Mouse (Mus musculus): ENCODE measurements at regions not wholly inside any gene's neighbourhood (a gene's known extent, or its start where the extent isn't known, plus 50 kb on each side); places are given as distances from the start of the nearest gene placed in this dataset.

DNA sequence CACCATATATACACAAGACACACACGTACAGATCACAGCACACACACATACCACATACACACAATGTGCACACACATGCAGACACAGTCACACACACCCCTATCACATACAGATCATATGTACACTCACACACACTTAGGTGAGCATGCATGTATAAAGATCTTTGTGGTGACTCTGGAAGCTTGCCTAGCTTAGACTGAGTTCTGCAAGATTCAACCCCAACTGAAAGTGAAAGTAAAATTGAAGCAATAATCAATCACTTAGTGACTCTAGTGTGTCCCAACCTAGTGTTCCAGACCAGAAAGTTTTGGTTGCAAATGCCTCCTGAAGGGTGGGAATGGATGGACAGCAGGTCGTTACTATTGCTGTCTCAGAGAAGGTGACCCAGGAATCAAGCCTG, 262.8 kb downstream of the Bcl11a start:
- DNase-seq (ENCODE audit: low spot score in 2 of 2) = no peak

DNA sequence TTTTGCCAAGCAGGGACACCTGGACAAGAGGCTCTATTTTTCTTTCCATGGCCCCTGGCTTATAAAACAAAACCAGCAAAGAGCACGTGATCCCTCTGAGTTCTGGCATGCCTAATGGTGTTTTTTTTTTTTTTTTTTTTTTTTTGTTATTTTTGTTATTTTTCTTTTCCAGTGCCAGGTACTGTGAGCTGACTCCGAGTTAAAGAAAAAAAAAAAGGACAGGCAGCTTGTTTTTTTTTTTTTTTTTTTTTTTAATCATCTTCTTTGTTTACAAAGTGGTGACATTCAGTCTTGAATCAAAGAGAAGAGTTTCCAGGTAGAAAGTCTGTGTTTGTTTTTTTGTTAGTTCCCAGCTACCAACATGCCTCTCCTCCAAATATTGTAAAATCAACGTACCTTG, 263.8 kb downstream of the Bcl11a start:
- no peak for DNase-seq (ENCODE audit: low spot score in 2 of 2)

DNA sequence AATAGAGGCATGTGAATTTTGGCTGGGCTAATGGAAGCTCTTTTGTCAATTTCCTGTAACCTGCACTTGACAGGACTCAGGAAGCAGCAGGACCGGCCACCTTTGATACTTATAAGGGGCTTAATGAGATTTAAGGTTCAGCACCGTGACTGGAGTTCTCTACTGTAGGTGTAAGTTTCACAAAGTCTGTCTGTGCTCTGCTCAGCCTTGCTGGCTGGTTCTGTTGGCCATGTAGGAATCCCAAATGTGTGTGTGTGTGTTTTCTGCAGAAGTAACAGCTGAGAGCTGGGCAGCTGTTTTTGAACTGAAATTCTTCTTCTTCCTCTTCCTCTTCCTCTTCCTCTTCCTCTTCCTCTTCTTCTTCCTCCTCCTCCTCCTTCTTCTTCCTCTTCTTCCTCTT, 264.3 kb downstream of the Bcl11a start:
- no peak for DNase-seq (ENCODE audit: low spot score in 2 of 2)

DNA sequence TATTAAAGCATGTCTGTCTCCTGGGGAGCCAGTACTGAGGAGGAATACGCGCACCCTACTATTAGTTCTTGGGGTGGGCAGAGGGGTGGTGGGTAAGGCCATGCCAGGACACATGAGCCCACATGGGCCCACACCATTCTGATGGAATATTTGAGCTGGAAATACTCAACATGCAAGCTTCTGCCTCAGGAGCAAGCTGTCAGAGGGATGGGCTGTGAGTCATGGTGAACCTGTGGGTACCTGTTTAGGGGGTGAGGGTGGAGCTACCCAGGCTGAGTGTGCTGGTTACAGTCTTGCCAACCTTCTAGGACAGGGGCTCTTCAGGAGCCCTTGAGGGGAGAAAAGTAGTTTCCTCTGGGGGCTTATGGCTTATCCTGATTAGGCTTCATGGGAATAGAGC, 264.9 kb downstream of the Bcl11a start:
- no peak for DNase-seq (ENCODE audit: low spot score in 2 of 2)

DNA sequence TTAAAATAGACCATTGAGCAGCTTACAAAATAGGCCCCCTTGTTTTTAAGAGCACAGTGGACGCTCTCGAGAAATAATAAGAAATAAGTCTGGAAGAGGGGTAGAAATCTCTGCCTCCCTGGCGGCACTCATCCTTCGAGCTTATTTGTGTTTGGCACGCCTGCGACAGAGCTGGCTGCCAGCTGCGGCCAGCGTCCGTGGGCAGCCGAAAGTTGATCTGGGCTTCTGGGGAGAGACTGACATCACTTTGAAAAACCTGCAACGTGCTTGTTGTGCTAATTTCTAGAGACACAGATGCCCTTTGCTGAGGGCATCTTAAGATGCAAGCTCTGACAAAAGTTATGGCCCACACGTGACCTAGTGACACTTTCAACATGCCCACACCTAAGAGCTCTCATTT, 269.4 kb downstream of the Bcl11a start:
- no peak for DNase-seq (ENCODE audit: low spot score in 2 of 2)

DNA sequence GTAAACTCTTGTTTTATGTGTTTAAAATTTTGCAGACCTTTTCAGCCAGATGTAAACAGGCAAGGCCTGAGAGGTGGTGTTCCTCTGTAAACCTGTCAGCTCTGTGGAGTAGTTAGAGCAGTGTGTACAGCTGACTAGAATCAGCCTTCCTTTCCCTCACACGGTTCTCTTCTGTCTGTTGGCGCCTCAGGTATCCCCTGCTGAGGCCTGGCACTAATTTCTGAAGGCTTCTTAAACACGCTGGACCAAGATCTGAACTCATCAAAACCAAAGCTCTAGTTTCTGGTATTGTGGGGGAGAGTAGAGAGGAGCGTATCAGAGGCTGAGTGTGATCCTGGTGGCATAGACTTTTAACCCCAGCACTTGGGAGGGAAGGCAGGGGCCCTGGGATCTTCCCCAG, 270.9 kb downstream of the Bcl11a start:
- DNase-seq (ENCODE audit: low spot score in 2 of 2) = no peak

DNA sequence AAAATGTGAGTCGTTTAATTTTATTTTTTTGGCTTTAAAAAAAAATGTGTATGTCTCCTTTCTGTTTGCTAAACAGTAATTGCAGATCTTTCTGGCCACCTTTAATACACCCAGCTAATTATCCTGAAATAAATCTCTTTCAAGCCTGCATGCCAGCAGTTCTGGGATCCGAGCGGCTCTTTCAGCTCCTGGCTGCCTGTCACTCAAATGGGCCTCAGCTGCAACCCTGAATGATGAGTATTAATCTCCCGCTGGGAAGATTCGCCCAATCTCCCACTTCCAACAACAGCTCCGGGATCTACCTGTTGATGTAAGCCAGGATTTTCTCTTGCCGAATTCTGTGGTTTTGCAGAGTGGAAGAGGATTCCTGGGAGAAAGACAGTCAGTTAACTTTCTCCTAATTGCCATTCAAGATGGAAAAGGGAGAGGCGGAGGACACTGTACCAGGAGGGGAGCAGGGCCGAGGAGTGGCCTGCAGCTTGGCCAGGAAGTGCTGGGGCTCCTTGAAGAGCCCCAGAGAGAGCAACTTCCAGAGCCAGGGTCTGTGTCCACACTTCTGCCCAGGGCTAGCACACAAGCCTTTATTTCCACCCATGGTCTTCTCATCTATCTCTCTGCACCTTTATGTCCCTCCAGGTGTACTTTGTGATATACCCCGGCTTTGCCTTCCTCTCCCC, 272.2 kb downstream of the Bcl11a start:
- no peak for DNase-seq (ENCODE audit: low spot score in 2 of 2)

DNA sequence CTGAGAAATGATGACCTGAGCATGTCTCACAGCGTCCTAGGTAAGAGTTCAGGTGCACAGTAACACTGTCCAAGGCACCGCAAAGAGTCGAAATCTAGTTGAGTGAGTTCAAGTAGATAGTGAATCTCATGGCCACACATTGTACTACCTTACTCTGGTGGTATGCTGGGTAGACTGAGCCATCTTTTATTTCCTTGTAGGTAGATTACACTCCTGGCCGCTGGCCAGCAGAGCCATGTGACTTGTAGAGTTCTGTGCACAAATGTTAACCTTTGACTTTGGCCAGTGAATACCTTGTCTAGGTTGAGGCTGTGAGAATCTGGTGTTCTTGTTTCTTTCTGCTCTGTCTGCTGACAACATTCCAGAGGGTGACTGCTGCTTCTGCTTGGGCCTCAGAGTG, 273.0 kb downstream of the Bcl11a start:
- DNase-seq (ENCODE audit: low spot score in 2 of 2) = no peak

DNA sequence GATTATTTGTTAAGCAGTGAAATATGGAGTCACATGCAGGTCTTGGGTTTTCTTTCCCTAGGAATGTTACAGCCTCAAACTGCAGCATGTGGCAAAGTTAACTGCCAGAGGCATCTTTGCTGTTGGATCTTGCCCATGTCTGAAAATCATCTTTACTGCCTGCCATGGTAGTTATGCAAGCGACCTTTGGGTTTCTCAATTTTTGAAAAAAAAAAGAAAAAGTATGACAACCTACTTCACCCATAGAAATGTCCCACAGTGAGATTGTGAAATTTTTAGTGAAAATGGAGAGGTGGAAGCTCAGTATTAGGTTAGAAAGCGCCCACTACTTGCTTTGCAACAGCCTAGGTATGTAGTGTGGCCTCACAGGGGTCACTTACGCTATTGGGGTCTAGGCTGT, 274.2 kb downstream of the Bcl11a start:
- DNase-seq (ENCODE audit: low spot score in 2 of 2) = no peak

DNA sequence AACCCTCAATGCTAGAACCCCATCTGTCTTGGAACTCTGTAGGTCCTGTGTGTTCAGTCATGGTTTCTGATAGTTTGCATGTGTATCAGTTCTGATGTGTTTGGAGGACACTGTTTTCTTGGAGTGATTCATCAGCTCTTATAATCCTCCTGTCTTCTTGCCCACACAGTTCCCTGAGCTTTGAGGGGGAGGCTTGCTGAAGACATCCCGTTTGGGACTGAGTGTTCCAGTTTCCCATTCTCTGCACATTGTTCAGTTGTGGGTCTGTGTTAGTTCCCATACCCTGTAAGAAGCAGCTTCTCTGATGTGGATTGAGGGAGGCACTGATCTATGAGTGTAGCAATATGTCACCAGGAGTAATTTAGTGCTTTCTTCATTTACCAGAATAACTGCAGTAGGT, 275.2 kb downstream of the Bcl11a start:
- no peak for DNase-seq (ENCODE audit: low spot score in 2 of 2)

DNA sequence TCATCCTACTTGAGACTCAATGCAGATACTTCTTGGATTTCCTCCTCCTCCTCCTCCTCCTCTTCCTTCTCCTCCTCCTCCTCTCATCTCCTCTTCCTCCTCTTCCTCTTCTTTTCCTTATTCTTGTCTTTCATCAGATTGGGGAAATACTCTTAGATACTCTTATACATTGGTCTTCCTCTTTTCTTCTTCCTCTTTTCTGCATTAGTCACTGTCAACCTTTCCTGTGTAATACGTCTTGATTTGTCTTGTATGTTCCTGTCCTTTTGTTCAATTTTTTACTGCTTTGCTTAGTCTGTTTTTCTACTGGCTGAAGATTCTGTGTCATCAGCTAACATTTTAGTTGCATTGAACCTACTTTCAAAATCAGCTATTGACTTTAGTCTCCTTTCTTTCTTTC, 279.5 kb downstream of the Bcl11a start:
- DNase-seq (ENCODE audit: low spot score in 2 of 2) = no peak

DNA sequence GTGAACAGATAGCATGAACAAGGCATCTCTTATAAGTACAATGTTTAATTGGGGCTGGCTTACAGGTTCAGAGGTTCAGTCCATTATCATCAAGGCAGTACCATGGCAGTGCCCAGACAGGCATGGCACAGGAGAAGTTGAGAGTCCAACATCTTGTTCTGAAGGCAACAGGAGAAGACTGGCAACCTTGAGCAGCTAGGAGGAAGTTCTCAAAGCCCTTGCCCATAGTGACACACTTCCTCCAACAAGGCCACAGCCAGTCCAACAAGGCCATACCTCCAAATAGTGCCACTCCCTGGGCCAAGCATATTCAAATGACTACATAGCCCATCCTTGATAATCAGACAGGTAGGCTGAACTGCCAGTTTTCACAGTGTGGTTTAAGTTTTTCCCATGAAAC, 281.2 kb downstream of the Bcl11a start:
- DNase-seq (ENCODE audit: low spot score in 2 of 2) = no peak

DNA sequence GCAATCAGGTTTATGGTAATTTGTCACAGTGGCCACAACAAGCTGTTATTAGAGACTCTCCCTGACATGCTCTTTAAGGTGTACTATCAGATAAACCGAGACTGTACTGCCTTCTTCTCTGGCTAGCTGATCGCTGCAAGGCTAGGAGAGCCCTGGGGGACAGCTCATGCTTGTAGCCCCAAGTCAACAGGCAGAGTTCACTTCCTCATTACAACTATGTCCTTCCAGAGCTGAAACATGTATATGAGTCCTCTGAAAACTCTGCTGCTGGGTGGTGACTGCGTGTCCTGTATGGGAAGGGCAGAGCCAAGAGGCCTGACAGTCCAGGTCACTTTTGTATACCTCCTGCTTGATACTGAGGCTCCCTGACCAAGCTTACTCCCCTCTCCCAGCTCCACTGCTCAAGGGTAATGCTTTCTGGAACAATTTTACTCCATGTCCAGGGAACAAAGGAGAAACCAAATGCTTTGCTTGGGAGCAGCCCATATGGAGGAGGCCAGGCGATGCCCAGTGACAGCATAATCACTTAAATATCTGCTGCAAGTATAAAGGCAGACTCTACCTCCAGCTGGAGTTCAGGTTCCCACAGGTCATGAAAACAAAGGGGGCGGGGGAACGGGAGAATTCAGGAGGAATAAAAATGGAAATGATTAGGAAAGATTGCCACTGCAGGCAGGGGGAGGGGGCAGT, 284.3 kb downstream of the Bcl11a start:
- no peak for DNase-seq (ENCODE audit: low spot score in 2 of 2)

DNA sequence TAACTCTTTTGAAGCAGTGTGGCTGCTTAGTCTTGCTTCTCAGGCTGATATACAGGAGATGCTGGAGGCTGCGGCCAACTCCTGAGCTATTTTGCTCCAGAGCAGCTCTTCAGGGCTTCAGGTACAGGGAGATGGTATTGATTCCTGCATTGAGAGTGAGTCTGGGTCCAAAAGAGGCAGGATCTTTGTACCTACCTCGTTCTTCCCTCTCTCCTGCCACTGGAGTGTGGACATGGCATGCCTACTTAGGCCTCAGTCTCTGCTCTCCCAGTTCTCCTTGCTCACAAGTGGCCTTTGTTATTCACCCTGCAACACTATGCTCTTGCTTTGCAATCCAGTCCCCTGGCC, 284.8 kb downstream of the Bcl11a start:
- DNase-seq (ENCODE audit: low spot score in 2 of 2) = no peak

DNA sequence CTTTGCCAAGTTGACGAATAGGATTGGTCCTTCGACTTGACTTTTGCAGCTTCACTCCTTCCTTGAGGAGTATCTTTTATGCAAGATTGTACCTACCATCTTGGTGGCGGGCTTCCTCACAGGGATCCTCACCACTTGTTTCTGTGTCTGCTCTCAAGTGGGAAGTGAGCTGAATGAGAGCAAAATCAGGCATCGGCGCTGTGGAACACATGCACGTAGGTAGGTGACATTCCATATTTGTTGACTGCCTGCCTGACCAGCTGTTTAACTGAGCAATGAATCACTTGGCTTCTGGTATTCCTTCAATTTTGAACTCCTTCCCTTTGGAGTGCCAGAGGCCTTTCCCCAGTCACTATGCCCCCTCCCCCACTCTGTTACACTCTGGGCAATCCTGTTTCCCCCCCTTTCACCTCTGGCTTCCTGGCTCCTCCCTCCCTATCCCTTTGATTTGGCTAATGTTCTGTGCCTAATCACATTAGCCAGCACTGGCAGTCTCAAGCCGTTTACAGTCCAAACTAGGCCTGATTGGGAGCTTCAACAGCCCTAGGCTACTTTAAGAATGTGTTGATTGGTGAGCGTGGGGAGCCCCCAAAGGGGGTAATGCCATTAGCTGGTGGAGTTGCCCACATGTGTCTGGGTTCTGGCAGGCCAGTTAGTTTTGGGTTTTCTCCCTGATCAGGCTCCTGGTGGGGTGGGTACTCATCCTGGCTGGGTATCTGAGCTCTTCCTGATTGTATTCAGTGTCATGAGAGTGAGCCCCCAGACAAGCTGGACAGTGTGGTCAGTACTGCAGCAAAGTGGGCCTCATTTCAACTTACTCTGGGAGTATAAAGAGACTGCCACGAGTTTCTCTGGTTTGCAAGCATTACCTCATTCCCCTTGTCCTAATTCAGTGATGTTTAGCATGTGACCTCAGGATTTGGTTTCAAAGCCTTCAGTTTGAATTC, 285.8 kb downstream of the Bcl11a start:
- no peak for DNase-seq (ENCODE audit: low spot score in 2 of 2)

DNA sequence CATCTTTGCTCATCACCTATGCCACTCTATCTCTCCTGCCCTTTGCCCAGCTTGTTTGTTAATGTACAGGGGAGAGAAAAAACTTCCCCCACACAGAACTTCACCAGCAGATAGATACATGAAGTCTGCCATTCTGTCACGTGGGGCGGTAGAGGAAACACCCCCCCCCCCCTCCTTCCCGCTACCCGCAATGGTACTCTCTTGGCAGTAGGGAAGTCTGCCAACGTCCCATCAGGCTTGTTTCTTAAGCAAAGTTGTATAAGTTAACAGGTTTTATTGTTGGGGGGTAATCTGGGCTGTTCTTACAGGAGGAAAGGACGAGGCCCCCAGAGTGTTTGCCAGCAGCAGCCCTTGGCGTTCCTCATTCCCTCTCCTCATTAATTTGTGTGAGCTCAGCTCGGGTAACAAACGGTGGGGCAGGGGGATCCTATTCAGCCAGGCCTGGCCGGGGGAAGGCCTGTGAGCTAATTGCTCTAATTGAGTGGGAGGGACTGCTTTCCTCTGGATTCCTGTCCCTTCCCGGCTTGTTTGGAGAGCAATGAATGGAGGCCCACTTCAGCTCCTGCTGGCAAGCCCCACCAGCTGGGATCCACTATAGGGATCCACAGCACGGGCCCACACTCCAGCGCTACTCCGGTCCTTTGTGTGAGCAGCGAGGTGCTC, 292.5 kb downstream of the Bcl11a start:
- DNase-seq (ENCODE audit: low spot score in 2 of 2) = no peak

DNA sequence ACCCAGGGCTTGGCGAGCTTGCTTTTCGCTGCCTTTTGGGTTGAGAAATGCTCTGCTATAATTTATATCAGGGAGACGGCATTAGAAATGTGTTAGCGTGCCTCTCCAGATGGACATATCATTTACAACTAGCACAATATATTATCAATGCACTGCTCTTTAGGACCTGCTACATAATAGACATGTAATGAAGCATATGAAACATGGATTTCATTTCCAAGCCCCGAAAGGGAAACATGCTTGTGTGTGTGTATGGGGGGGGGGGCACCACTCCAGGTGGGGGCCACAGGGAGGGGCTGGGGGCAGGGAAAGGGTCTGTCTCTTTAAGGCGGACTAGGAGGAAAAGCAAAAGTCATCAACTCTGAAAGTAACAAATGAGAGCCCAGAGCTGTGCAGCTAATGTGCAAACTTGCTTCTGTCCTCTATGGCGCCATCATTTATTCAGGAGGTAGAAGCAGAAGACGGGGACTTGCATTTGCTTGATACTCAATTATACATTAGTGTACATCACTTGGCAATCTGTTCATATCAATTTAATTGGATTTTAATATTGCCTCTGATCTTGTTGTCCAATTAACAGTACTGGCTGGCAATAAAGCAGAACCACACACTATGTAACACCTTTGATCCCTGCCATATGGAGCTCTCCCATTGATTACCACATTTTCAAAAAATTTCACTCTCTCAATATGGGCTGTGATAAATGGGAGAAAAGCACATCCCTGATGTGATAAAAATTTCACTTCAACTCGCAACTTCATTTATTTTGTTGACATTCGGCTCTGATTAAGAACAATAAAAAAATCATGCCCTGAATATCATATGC, 293.2 kb downstream of the Bcl11a start:
- no peak for DNase-seq (ENCODE audit: low spot score in 2 of 2)

DNA sequence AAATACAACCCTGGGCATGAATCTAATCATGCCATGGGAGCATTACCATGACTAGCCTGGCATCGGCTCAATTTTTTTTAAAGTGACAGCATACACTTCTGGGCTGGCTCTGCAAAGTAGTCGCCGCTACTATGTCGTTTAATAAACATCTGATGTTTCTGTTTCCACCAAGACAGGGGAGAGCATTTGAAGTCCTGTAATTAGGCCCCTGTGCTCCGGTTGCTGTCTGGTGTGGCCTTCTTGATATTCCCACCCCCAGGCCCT, 293.8 kb downstream of the Bcl11a start:
- no peak for DNase-seq (ENCODE audit: low spot score in 2 of 2)

DNA sequence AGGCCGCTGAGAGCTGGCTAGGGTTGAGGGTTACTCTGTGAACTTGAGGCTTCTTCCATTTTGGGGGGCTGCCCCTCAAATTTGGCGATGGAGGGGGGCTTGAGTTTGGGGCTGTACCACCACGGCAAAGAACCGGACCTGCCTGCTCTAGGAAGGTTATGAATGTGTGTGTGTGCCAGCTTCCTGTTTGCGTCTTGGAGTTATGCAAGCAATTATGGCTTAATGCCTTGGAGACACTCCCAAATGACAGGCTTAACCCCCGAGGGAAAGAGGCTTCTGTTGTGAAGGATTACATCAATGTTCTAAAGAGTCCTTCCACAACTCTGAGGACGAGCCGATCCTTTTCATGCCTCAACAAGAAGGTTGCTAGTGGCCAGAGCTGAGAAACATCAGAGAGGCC, 294.1 kb downstream of the Bcl11a start:
- DNase-seq (ENCODE audit: low spot score in 2 of 2) = no peak

DNA sequence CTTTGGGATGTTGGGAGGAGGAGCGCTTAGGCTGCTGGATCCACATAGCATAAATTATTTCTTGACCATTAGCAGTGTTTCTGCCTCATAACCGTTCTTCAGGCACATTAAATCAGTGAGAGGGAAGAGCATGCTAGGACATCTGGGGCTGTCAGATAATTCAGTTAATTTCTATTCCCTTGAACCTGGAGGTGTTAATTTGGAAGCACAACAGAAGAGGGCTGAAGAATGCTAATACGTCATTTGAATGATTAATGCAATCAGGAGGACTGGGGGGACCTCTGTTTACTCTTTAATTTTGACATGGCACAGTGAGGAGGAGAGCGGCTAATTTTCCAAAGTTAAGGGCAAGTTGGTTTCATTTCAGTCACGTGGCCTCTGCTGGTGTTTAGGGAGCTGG, 294.8 kb downstream of the Bcl11a start:
- no peak for DNase-seq (ENCODE audit: low spot score in 2 of 2)

DNA sequence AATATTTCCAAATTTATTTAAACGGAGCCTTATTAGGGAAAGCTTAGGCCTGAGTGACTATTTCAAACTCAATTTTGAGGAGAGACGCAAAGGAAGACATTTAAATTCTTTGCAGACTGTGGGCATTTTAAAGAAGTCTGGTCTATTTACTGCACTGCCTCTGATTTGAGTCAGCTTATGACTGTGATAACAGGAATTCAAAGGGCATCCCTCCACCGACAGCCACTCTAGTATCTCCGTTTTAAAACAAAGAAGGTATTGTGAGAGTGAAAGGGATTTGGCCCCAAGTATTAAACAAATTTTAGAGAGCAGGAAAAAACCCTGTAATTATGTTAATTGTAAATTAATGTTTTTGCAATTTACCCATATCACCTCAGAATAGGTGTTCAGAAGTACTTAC, 295.4 kb downstream of the Bcl11a start:
- no peak for DNase-seq (ENCODE audit: low spot score in 2 of 2)

DNA sequence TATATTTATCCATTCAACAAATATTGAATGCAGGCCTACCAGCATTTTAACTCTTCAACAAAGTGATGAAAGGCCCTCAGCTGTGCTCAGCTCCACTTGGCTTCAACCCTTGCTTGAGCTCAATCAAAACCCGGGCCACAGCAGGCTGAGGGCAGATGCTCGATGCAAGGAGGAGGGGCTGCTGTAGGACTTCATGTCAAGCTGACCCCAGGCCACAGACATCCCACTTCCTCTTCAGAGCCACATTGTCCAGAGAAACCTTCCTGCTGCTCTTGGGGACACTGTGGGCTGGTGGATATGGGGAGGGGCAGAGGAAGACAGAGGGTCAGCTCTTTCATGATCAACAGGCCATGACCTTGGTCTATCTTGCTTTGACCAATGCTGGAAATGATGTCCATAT, 299.7 kb downstream of the Bcl11a start:
- DNase-seq (ENCODE audit: low spot score in 2 of 2) = no peak

Measured in spleen, postnatal 14 days (tissue).